Mouse (Mus musculus) E14TG2a.4 (cell line): Measurements from ENCODE around the gene Cd300lf.

Experiments
- H3K27me3 ChIP-seq: 2 replicates; pipeline ENCODE4 v1.6.1; 2014; ENCODE audit warnings: low read length, control low read depth; ENCODE audit not compliant: insufficient read depth
- H3K36me3 ChIP-seq: 2 replicates; pipeline ENCODE4 v1.6.1; 2014; ENCODE audit warnings: low read length, control low read depth; ENCODE audit not compliant: insufficient read depth
- H3K4me1 ChIP-seq: replicated peaks from 2 replicates; pipeline ENCODE4 v1.6.1; 2014; ENCODE audit warnings: low read depth, low read length, control low read depth
- H3K4me3 ChIP-seq: replicated peaks from 2 replicates; pipeline ENCODE4 v1.5.1; 2014; ENCODE audit warnings: mild to moderate bottlenecking, low read length
- H3K9me3 ChIP-seq: 2 replicates; pipeline ENCODE4 v1.6.1; 2014; ENCODE audit warnings: low read length, control low read depth
- CTCF ChIP-seq: conservative IDR thresholded peaks from 2 replicates; pipeline ENCODE4 v1.5.1; 2014; ENCODE audit warnings: low read length
- NANOG ChIP-seq: IDR thresholded peaks from 2 replicates; pipeline ENCODE4 v1.6.1; 2014; ENCODE audit warnings: borderline replicate concordance, low read length, mixed read lengths
- POU5F1 ChIP-seq: IDR thresholded peaks from 2 replicates; pipeline ENCODE4 v1.6.1; 2014; ENCODE audit warnings: low read length, borderline replicate concordance

Gene Cd300lf

GRCm38 (mm10) chr11:115129508-115130126, 4.2 kb downstream of the Cd300lf start:
- Histone ChIP-seq H3K36me3 (no peaks in the 10 kb centered on the region), H3K27me3 (peaks cover 44% of the 10 kb centered on the region), H3K4me1 (no peaks in the 10 kb centered on the region), H3K9me3 (no peaks in the 10 kb centered on the region), H3K4me3 (no peak overlapping the region)
- TF ChIP-seq CTCF: no peak
- TF ChIP-seq NANOG: no peak
- TF ChIP-seq POU5F1: no peak

- Histone ChIP-seq H3K4me3 (no peak overlapping the region), H3K36me3 (no peaks in the 10 kb centered on the region), H3K9me3 (no peaks in the 10 kb centered on the region), H3K4me1 (no peaks in the 10 kb centered on the region), H3K27me3 (peaks cover 43% of the 10 kb centered on the region)
- TF ChIP-seq POU5F1 (no peak), CTCF (no peak), NANOG (no peak)
Measured at GRCm38 (mm10) chr11:115128483-115128882, 5.3 kb downstream of the Cd300lf start.

- TF ChIP-seq CTCF (no peak), NANOG (no peak), POU5F1 (no peak)
- H3K4me1 ChIP-seq: peaks cover 6% of the 10 kb centered on the region
- peaks cover 24% of the 10 kb centered on the region for H3K27me3 ChIP-seq
- H3K4me3 ChIP-seq: no peak overlapping the region
- no peaks in the 10 kb centered on the region for H3K36me3 ChIP-seq
- no peaks in the 10 kb centered on the region for H3K9me3 ChIP-seq
Measured at GRCm38 (mm10) chr11:115119409-115119808, 14.4 kb downstream of the Cd300lf start.

GRCm38 (mm10) chr11:115112196-115112595, 21.6 kb downstream of the Cd300lf start:
- no peaks in the 10 kb centered on the region for H3K36me3 ChIP-seq
- H3K4me3 ChIP-seq: no peak overlapping the region
- no peaks in the 10 kb centered on the region for H3K9me3 ChIP-seq
- peaks cover 15% of the 10 kb centered on the region for H3K4me1 ChIP-seq
- TF ChIP-seq POU5F1: no peak
- TF ChIP-seq NANOG: no peak
- TF ChIP-seq CTCF: no peak
- peaks cover 4% of the 10 kb centered on the region; the same call in 1 of the 2 replicates for H3K27me3 ChIP-seq

- Histone ChIP-seq H3K36me3 (no peaks in the 10 kb centered on the region), H3K4me1 (peaks cover 14% of the 10 kb centered on the region), H3K27me3 (no peaks in the 10 kb centered on the region), H3K4me3 (no peak overlapping the region), H3K9me3 (no peaks in the 10 kb centered on the region)
- no peak for TF ChIP-seq NANOG
- no peak for TF ChIP-seq CTCF
- TF ChIP-seq POU5F1: no peak
Measured at GRCm38 (mm10) chr11:115110271-115110670, 23.5 kb downstream of the Cd300lf start.

- no peaks in the 10 kb centered on the region for H3K27me3 ChIP-seq
- H3K4me3 ChIP-seq: no peak overlapping the region
- TF ChIP-seq POU5F1 (no peak), NANOG (no peak), CTCF (no peak)
- no peaks in the 10 kb centered on the region for H3K9me3 ChIP-seq
- no peaks in the 10 kb centered on the region for H3K36me3 ChIP-seq
- peaks cover 26% of the 10 kb centered on the region for H3K4me1 ChIP-seq
Measured at GRCm38 (mm10) chr11:115108176-115108575, 25.6 kb downstream of the Cd300lf start.

GRCm38 (mm10) chr11:115107403-115107916, 26.3 kb downstream of the Cd300lf start:
- TF ChIP-seq POU5F1 (no peak), NANOG (no peak), CTCF (no peak)
- H3K36me3 ChIP-seq: no peaks in the 10 kb centered on the region
- peaks cover 32% of the 10 kb centered on the region for H3K4me1 ChIP-seq
- H3K27me3 ChIP-seq: no peaks in the 10 kb centered on the region
- H3K9me3 ChIP-seq: no peaks in the 10 kb centered on the region
- no peak overlapping the region for H3K4me3 ChIP-seq

GRCm38 (mm10) chr11:115106638-115107037, 27.2 kb downstream of the Cd300lf start:
- TF ChIP-seq NANOG (no peak), CTCF (no peak), POU5F1 (no peak)

GRCm38 (mm10) chr11:115104769-115105563, 28.8 kb downstream of the Cd300lf start:
- TF ChIP-seq POU5F1 (no peak), NANOG (no peak), CTCF (no peak)
- Histone ChIP-seq H3K36me3 (peaks cover 5% of the 10 kb centered on the region), H3K4me3 (no peak overlapping the region), H3K9me3 (no peaks in the 10 kb centered on the region), H3K4me1 (peaks cover 57% of the 10 kb centered on the region), H3K27me3 (no peaks in the 10 kb centered on the region)

More at GRCm38 (mm10) chr11:115106638-115107037, 27.2 kb downstream of the Cd300lf start:
- Histone ChIP-seq H3K4me1 (peaks cover 40% of the 10 kb centered on the region), H3K9me3 (no peaks in the 10 kb centered on the region), H3K36me3 (no peaks in the 10 kb centered on the region), H3K4me3 (no peak overlapping the region), H3K27me3 (no peaks in the 10 kb centered on the region)
